Mouse (Mus musculus) natural killer cell, adult 2 months (primary cell): ENCODE measurements around the gene St8sia6.
A peak's percentile ranks its signal among the peaks of the same experiment; 100 is the strongest.

Source experiments
- DNase-seq, 2 experiments: peaks; one replicate each; pipeline ENCODE4 v3.0.0; 2022; ENCODE audit warnings: low spot score in 2 of 2

St8sia6 gene

DNA sequence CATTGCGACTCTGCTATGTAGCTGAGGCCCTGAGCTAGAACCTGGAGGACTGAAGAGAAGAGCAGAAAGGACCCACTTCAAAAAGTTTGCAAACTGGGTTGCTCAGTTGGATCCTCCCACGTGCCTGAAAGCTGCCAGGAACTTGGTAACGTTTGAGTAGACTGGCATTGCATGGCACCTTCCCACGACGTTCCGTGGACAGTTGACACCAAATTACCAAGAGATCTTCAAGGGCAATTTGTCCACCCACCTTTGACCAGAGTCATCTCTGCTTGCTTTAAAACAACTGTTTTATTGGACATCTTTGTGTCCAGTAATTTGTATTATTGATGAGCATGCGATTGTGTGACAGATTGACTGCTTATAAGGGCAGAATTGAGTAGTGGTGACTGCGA, at the start of gene St8sia6:
Gene St8sia6, minus strand, starts transcription at position 96 of the 395 bp plus-strand sequence.
- DNase-seq, result no peak

DNA sequence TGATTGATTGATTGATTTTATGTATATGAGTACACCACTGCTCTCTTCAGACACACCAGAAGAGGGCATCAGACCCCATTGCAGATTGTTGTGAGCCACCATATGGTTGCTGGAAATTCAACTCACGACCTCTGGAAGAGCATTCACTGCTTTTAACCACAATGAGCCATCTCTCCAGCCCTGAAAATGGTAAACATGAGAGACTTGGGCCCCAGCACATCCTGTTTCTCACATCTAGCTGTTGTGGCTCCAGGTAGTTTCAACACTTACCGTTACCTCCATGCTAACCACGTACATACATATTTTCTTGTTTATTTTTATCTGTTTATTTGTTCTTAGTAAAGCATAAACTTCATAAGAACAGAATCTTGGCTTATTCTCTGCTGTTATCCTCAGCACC, 42.4 kb upstream of the St8sia6 start:
- peak in 1 of 2 experiments; percentile 6 for DNase-seq

DNA sequence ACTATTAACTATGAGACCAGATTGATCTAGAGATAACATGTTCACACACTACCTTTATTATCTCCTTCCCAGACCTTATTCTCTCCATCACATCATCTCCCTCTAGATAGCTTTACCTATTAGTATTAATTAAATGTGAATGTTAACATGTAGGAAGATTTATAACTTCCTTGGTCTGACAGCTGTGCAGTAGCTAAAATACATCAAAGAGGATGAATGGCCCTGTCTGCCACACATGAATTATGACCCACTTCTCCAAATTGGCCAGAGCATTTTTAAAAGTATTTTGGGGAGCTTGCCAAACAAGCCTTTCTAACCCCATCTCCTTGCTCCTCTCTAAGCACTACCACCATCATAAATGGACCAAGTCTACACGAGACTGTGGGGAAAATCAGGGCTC, 41.1 kb upstream of the St8sia6 start:
- DNase-seq, result no peak

DNA sequence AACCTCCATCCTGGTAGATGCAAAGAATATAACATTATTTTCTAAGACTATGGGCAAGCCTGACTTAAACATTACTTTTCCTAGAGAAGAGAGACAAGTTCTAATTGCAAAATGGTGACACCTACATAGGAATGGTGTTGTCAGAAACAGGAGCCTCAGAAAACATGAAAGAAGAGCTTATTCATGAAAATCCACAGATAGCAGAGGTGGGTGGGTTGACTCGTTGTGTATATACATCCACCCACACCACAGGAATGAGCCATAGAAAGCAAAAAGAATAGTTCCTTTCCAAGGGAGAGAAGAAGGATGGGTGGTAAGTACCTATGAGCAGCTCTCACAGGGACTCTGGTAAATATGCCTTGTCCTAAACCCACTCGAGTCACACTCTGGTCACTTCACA, 22.8 kb upstream of the St8sia6 start:
- no peak for DNase-seq

DNA sequence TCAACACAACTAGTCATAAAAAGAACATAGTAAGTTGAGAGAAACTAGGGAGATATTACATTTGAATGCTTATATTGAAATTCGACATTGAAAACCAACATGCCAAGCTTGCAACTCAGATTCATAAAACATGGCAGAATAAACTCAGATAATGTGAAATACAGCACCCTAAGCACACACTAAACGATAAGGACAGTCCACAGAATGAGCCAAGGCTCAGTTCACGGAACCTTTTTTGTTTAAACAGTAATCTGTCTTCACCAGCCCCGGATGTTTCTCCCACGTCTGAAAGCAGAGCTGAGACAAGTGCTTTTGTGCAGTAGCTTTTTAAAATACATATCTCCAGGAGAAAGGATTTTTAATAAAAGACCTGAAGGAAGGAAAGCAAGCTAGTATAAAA, 14.7 kb upstream of the St8sia6 start:
- DNase-seq, result no peak

DNA sequence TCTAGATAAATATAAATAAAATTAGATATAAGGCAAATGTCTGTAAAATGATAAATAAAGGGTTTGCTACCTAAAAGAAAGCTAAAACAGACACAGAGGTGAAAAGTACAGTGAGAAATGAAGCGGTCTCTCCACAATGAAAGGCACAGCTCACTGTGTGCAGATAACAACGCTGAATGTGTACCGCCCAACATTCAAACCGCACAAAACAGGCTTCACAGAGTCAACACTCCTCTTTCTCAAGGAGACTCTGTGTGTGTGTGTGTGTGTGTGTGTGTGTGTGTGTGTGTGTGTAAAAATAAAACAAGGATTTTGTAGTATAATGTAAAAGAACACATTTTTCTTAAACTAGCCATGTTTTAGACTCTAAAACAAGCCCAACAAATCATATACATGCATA, 14.1 kb upstream of the St8sia6 start:
- DNase-seq, result no peak

DNA sequence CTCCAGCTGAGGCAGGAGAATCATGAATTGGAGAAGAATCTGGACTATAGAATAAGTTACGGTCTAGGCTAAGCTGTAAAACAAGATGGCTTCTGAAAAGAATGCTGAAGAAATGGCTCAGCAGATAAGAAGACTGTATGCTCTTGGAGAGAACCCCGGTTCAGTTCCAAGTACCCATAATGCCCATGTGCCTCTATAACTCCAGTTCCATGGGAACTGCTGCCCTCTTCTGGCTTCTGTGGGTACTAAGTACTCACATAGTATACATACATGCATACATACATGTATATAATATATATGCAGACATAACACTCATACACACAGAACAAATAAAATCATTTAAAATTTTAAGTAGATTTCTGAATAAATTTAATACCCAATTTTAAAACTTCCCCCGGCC, 12.3 kb upstream of the St8sia6 start:
- DNase-seq, result no peak

DNA sequence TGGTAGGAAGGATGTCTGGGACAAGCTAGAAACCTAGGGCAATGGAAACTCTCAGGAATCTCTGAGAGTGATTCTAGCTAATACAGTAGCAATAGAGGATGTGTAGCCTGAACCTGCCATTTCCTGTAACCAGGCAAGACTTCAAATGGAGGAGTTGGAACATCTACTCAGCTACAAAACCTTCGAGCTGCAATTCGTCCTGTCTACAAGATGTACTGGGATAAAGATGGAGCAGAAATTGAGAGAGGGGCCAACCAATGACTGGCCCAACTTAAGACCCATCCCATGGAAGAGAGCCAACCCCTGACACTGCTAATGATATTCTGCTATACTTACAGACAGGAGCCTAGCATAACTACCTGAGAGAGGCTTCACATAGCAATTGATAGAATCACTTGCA, 6.8 kb upstream of the St8sia6 start:
- DNase-seq, result no peak

DNA sequence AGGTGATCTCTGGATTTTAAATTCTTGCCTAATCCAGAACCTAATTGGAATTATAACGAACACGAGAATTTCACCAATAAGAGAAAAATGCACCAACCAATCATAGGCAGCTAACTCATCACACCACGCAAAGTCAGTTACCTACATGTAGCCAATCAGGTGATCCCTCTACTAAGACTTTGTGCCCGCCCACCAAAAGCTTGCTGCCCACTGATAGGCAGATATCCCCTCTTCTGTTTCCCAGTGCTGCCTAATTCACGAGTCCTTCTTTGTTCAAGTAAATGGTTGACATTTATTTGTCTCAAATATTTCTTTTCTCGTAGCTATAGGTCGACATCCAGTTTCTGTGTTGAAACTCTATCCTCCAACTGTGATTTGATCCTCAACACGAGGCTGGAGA, 582 bp upstream of the St8sia6 start:
- DNase-seq, result no peak

DNA sequence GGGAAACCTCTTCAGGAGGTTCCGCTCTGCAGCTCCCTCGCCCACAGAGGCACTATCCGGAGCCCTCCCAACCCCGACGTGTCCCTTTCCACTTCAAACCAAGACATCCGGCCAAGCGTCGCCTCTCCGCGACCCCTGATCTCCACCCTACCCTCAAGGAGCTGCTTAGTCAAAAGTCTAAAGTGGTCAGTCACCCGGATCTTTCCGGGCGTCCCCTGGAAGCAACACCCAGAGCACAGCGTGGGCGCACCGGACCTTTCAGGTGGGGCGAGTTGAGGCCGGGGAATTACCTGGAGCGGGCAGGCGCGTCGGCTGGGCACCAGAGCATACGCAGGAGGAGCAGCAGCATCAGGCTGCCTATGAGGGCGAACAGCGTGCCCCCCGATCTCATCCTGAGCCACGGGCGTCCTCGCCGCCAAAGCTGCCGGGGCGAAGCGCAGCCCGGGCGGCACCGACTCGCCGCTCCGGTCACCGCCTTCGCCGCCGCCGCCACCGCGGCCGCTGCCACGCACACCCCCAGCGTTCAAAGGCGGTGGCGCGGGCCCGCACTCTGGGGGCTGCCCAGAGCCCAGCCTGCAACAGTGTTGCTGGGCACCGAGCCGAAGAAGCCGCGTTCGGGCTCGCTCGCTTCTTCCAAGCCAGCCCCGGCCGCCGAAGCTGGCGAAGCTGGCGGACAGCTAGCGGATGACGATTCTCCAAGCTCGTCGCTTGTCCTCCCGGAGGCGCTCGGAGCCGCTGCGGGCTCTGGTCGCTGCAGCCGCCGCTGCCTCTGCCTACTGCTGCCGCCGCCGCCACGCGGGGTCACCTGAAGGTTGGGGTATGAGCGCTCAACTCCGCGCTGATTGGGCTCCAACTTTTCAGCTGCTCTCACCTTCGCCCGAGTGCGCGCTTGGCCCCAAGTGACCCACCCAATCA, 553 bp downstream of the St8sia6 start:
- DNase-seq, result peak in 1 of 2 experiments; percentile 24

DNA sequence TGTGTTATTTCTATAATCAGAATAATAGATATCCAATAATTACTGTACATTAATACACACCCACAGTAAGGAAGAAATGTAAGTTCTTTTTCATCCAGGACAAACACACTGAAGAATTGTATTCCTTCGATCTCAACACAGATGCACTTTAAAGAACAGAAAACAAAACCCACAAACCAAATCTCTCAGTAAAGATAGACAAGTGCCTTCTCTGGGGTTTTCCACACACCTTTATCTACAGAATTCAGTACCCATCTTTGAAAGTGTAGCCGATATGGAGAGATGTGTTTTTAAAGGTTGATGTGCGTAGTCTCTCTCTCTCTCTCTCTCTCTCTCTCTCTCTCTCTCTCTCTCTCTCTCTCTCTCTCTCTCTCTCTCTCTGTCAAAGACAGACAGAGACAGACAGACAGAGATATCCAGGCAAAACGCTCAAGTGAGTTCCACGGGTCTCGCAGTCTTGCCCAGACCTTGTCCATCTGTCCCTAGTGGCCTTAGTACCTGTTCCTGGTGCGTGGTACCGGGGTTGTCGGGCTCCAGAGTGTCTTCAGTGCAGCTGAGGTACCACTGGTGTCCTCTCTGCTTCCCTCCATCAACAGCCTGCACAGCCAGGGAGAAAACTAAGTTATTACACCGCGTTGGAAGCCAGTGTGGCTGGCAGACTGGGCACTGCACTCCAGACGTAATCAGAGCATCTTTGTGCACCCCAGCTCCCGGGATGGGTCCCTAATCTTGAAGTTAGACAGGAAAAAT, 1.4 kb downstream of the St8sia6 start:
- no peak for DNase-seq

DNA sequence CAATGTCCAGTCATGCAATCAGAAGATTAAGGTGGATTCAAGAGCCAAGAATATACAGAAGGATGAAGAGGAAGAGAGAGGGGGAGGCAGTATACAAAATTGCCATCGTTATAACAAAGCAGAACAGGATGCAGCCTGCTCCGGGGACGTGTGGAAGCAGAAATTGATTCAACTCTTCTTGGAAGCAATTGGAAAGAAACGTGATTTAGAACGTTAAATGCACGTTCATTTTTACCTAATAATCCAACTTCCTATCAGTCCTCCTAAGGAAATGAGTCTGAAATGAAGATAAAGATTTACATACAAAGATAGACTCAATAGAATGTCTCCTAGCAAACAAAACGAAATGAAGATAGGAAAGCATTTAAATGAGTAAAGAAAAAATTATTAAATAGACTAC, 2.3 kb downstream of the St8sia6 start:
- no peak for DNase-seq

DNA sequence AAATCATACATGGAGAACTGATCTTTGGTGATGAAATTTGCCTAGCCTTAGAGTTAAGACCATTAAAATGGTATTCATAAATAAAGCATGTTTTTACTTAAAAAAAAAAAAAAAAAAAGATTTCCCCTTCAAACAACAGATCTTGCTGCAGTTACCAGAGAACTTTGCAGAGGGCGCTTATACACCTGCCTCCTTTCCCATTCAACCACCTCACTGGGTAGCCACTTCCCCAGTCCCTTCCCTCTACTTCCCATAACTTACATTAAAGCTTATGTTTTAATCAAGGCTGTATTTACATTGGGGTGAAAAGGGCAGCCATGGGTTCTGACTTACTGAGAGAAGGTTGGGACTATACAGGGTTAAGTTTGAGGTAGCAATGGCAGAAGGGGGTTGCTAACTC, 4.5 kb downstream of the St8sia6 start:
- DNase-seq, result no peak

DNA sequence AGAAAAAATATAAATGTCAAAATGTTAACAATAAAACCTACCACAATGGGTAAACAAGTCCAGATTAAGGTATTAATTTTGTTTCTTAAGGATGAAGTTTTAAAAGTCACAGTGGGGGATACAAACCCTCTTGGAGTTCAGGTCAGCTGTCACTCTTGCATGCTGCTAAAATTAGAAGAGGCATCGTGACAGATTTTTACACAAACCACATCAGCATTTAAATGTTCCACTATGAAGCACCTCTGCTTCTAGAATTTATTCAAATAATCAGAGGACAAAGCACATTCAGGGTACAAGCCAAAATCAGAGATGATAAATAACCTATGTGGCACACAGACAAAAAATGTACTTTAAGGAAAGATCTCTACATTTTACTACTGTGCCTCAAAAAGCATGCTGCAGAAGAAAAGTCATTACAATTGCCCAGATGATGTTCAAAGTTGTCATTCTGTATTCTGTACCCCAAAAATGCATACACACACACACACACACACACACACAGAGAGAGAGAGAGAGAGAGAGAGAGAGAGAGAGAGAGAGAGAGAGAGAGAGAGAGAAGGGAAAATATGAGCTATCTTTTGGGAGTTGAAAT, 7.2 kb downstream of the St8sia6 start:
- DNase-seq, result no peak

DNA sequence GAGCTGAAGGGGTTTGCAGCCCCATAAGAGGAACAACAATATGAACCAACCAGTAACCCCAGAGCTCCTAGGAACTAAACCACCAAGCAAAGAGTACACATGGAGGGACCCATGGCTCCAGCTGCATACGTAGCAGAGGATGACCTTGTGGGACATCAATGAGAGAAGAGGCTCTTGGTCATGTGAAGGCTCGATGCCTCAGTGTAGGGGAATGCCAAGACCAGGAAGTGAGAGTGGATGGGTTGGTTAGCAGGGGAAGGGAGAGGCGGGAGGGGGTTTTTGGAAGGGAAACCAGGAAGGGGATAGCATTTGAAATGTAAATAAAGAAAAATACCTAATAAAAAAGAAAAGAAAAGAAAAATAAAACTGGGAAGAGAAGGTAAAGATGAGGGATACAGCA, 7.9 kb downstream of the St8sia6 start:
- peak in 1 of 2 experiments; percentile 13 for DNase-seq

DNA sequence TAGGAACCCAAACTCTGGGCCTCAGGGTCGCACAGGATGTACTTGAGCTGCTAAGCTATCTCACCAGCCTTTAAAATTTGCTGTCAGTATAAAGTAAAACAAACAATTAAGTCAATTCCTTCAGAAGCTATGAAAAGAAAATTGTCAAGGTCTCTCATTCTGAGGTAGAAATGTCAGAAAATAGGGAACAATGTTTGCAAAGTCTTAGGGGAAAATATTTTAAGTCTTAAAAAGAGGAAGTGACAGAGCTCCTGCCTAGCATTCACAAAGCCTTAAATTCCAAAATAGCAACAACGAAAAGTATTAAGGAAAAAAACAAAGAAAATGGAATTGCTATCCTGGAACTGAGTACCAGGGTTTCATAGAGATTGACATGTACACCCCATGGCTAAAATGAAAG, 8.6 kb downstream of the St8sia6 start:
- DNase-seq, result no peak

DNA sequence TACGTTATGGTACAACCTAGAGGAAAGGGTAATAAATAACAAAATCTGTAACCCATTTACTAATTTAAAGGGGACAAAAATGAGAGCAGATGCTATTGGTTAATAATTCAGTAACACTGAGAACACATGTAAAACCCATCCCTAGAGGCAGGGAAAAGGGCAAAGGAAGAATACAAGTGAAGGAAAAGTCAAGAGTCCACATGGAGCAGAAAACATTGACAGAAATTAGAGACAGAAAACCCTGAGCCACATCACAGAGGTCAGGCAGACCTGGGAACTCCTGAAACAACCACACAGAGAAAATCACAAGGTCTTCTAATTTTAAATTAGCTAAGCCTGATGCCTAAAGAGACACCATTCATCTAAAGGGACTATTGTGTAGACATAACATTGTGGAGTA, 9.4 kb downstream of the St8sia6 start:
- DNase-seq, result no peak

DNA sequence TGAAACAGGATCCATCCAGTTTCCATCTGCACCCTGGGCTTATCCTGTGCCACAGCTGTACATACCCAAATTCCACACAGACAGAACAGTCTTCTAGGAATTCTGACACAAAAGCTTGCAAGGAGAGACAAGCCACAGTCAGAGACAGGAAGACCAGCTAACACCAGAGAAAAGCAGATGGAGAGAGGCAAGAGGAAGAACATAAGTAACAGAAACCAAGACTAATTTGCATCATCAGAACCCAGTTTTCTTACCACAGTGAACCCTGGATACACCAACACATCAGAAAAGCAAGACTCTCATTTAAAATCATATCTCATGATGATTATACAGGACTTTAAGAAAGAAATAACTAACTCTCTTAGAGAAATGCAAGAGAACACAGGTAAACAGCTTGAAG, 16.8 kb downstream of the St8sia6 start:
- no peak for DNase-seq

DNA sequence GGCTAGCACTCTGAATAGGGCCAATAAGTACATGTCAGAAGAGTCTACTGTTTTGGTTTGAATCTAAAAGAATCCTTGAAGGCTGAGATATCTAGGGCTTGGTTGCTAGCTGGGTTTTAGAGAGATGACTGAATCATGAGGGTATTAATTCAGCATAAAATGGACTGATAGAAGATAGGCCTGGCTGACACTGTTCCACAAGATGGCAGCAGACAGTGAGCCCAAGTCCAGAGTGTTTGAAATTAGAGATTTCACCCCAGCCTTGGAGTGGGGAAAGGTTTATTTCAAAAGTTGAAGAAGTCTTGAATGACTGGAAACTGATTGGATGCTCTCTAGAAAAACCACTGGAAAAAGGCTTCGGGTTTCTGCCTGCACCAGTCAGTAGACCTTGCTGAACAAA, 17.4 kb downstream of the St8sia6 start:
- no peak for DNase-seq

DNA sequence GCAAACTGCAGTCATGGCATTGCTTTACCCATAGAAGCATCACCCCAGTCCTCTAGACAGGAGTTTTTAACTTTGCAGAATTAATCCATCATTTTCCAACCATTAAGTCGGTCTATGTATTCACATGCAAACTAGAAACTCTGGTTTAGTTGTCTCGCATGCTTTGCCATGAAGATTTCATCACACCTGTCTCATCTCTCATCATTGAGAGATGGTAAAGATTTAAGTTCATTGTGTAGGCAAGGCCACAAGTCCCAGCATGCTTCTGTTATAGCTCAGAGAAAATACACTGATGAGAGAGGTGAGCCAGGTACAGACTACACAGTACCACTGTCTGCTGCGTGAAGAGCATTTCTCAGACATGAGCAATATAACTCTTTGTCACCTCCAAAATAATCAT, 18.8 kb downstream of the St8sia6 start:
- no peak for DNase-seq

DNA sequence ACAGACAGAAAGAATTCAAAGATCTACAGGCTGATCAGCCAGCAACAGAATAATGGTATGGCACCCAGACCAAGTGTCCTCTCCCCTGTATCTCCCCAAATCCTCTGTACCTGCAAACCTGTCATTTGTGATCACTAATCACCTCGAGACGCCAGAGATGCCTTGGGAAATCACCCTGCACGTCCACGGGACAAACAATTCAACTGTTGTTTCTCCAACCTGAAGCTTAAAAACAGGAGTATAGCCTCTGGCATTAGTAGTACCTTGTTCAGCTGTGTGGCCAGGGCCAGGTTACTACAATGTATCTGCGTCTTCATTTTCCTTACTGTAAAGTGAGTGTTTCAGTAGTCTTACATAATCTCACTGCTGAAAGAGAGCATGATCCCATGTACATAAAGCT, 25.3 kb downstream of the St8sia6 start:
- no peak for DNase-seq

DNA sequence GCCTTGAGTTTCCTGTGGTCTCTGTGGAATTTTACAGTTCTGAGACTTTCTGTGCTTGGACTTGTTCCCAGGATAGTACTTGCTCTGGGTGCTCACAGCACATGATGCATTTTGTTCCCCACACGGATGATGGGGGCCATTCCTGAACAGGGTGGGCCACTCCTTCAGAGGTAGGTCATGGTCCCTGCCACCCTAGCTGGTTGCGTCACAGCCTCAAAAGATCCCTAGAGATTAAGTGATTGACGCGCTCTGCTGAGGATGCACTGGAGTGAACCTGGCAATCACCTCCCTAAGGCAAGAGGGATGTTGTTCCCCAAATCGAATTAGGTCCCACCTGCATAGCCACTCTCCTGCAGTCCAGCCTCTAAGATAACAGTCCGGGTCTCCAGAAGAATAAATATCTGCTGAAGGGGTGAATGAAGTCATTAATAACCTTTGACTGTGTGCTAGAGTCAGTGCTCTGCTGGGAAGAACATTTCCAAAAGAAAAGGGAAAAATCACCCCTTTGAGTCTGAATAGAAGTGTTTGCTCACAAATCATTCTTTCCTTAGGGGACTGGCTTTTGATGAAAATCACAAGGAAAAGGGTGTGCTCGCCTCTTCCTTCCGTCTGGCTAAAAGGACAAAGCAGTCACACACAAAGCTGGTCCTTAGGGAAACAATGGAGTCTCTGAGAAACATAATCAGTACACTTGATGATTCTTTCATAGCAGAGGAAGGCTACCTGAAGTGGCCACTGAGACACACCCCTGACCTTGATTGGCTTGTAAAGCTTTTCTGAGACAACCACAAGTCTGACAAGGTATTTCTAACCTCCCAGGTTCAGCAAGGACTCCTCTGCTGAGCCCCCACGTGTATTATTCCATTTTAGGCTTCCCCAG, 26.1 kb downstream of the St8sia6 start:
- no peak for DNase-seq
